Mouse (Mus musculus): ENCODE results near the gene Bri3. TPM values are rescaled to one million over a fixed set of nuclear protein-coding genes. Genes with fewer than 3 reads are reported as not detected.

Gene Bri3
- 67.5 TPM for polyA plus RNA-seq (2014; fragmentation: Illumina TruSeq; extraction: RNeasy Lipid Tissue Mini Kit (QIAGEN cat#74804); ENCODE audit: low read depth, low replicate concordance)

GRCm38 (mm10) chr5:144243901-144244487 is at the start of gene Bri3:
Gene Bri3, plus strand, starts transcription at chr5:144244437.

GRCm38 (mm10) chr5:144223503-144223862 is 20.8 kb upstream of the Bri3 start, which contains the start of gene Tecpr1:
Gene Tecpr1, minus strand, starts transcription at chr5:144223615.

GRCm38 (mm10) chr5:144357881-144358591 is 113.8 kb downstream of the Bri3 start, which contains the start of gene Baiap2l1:
Gene Baiap2l1, minus strand, starts transcription at chr5:144358112.

Other genes starting within 250 kb of the Bri3 start
- gene Ccz1, start 229.6 kb upstream of the Bri3 start, polyA plus RNA-seq (2014; fragmentation: Illumina TruSeq; extraction: RNeasy Lipid Tissue Mini Kit (QIAGEN cat#74804); ENCODE audit: low read depth, low replicate concordance) = 131 TPM
- not detected for gene Ocm, start 217.8 kb upstream of the Bri3 start, polyA plus RNA-seq (2014; fragmentation: Illumina TruSeq; extraction: RNeasy Lipid Tissue Mini Kit (QIAGEN cat#74804); ENCODE audit: low read depth, low replicate concordance)
- gene Lmtk2, start 144.0 kb upstream of the Bri3 start, polyA plus RNA-seq (2014; fragmentation: Illumina TruSeq; extraction: RNeasy Lipid Tissue Mini Kit (QIAGEN cat#74804); ENCODE audit: low read depth, low replicate concordance) = 6.8 TPM
- 0.06 TPM for gene Bhlha15, start 54.2 kb upstream of the Bri3 start, polyA plus RNA-seq (2014; fragmentation: Illumina TruSeq; extraction: RNeasy Lipid Tissue Mini Kit (QIAGEN cat#74804); ENCODE audit: low read depth, low replicate concordance)
- 1.7 TPM for gene Tecpr1, start 20.8 kb upstream of the Bri3 start, polyA plus RNA-seq (2014; fragmentation: Illumina TruSeq; extraction: RNeasy Lipid Tissue Mini Kit (QIAGEN cat#74804); ENCODE audit: low read depth, low replicate concordance)
- gene Baiap2l1, start 113.7 kb downstream of the Bri3 start, polyA plus RNA-seq (2014; fragmentation: Illumina TruSeq; extraction: RNeasy Lipid Tissue Mini Kit (QIAGEN cat#74804); ENCODE audit: low read depth, low replicate concordance) = 7.1 TPM

Data from testis, adult 10 weeks (tissue).